Comparison of ENCODE assay signal across 8 mouse cellular contexts in the genomic region with DNA sequence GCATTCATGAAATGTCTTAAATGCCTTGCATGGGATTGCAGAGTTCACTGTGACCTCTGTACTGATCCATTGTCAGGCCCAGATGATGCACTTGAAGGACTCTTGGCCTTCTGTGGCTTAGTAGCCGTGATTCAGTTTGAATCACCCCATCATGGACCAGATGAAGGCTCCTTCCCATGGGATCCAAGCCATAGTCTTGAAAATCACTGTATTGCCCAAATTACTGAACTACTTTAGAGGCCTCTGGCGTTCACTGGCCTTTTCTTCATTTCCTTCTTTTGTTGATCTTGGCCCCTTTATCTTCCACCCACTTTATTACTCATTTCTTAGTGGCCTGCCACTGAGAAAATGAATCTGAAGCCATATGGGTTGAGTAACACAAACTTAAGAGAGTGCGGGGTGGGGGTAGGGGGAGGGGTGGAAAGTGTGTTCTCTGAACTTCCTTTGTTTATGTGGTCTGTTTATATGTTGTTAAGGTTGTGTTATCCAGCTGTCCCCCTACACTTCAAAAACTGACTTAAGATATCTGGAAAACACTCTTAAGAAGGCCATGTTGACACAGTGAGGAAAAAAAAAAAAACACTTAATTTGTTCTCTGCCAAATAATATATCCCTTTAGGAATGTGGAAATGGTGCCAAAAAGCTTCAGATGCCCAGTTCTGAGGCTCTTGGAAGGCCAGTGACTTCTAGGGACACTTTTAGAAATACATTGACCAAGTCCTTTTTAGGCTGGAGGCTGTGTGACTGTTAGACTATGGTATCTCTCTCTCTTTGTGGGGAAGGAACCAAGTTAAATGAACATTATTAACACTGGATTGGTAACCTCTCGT. TPM values are rescaled to one million over a fixed set of nuclear protein-coding genes. Genes with fewer than 3 reads are reported as not detected.
A peak's percentile ranks its signal among the peaks of the same experiment; 100 is the strongest.
DNase-seq lines count a peak whose midpoint lies in the region; ATAC-seq and TF ChIP-seq lines count a peak whose summit lies in the region.

No protein-coding gene starts in this region.

- H3K4me3 ChIP-seq in layer of hippocampus, adult 2 months: no peak overlapping the region
- no peak overlapping the region for H3K4me3 ChIP-seq in intestine, embryonic 16.5 days (ENCODE audit: low read length)

- no peak overlapping the region for H3K4me2 ChIP-seq in intestine, embryonic 16.5 days (ENCODE audit: low read depth, low read length)

- no peak for TF ChIP-seq CTCF in layer of hippocampus, adult 2 months (conservative IDR thresholded peaks at IDR 0.05)

- H3K27me3 ChIP-seq in intestine, embryonic 16.5 days (replicated peaks; ENCODE audit: control insufficient read depth, insufficient read depth, low read length): no peaks in the 10 kb centered on the region

- no peak overlapping the region for H3K9ac ChIP-seq in intestine, embryonic 16.5 days (ENCODE audit: low read depth, low read length)

- no peaks in the 10 kb centered on the region for H3K36me3 ChIP-seq in intestine, embryonic 16.5 days (ENCODE audit: control insufficient read depth, insufficient read depth, low read length)

- ATAC-seq in intestine, embryonic 16.5 days: peak; percentile 67
- no peak for ATAC-seq in monocyte, adult 5-6 weeks (replicated peaks; ENCODE audit: insufficient number of reproducible peaks, low FRiP score, low TSS enrichment, poor library complexity, severe bottlenecking)

- peaks cover 9% of the 10 kb centered on the region for H3K4me1 ChIP-seq in intestine, embryonic 16.5 days (ENCODE audit: control insufficient read depth, insufficient read depth, low read length)

- no peak for DNase-seq in layer of hippocampus, adult 2 months (ENCODE audit: low spot score in 2 of 2)
- DNase-seq in layer of hippocampus, adult 8-10 months (ENCODE audit: low spot score in 2 of 2): no peak
- peak; percentile 7 for DNase-seq in c-Kit-positive CD71-negative TER-119-negative erythroid progenitor cells, embryonic 14.5 days (ENCODE audit: low read depth)
- DNase-seq in lung, postnatal 25 days (ENCODE audit: low spot score): peak; percentile 63
- no peak for DNase-seq in thymus, postnatal 10 days (ENCODE audit: low spot score in 2 of 2)
- DNase-seq in embryo, embryonic 11 days: no peak

- no peaks in the 10 kb centered on the region for H3K9me3 ChIP-seq in intestine, embryonic 16.5 days (ENCODE audit: control insufficient read depth, low read length)

- H3K27ac ChIP-seq in layer of hippocampus, adult 2 months: peak overlapping the region; percentile 1; the same call in 1 of the 2 replicates
- peak overlapping the region; percentile 51 for H3K27ac ChIP-seq in intestine, embryonic 16.5 days (ENCODE audit: low read length)

- WGBS in intestine, embryonic 16.5 days: 40% methylated on average over 4 of the region's 4 CpGs

RNA-seq across cellular contexts. Expression of a gene that starts 45.5 kb away (rescaled TPM):
- total RNA-seq in layer of hippocampus, adult 2 months (2021): 10 to 100 TPM; 78.8 to 81.6 TPM
- total RNA-seq in layer of hippocampus, adult 8-10 months (2022): 10 to 100 TPM; 64.7 to 88.5 (median 75.6) TPM
- 38.1 and 38.4 TPM in 2 replicates for polyA plus RNA-seq in intestine, embryonic 16.5 days (2015; fragmentation: Nextera tagmentation; extraction: Ambion mirVana)
- total RNA-seq in monocyte, adult 5-6 weeks (2017): 17.4 to 41.9 TPM (median 30.0 TPM) in 3 replicates

RNA-seq across cellular contexts. Expression of a gene that starts 46.0 kb away (rescaled TPM):
- total RNA-seq in layer of hippocampus, adult 2 months (2021): 10 to 100 TPM; 56.1 to 59.2 TPM
- total RNA-seq in layer of hippocampus, adult 8-10 months (2022): 10 to 100 TPM; 55.7 to 60.8 (median 59.1) TPM
- 7.8 and 9.4 TPM in 2 replicates for polyA plus RNA-seq in intestine, embryonic 16.5 days (2015; fragmentation: Nextera tagmentation; extraction: Ambion mirVana)
- total RNA-seq in monocyte, adult 5-6 weeks (2017): 27.6 to 83.7 TPM (median 27.7 TPM) in 3 replicates

Comparison
In these comparisons a context has a peak if more than half of its experiments do, and no peak if none do; other contexts are left out.
1. DNase-seq: peak in c-Kit-positive CD71-negative TER-119-negative erythroid progenitor cells, embryonic 14.5 days (single experiment) and lung, postnatal 25 days (single experiment); none in layer of hippocampus, adult 2 months (0 of 2), layer of hippocampus, adult 8-10 months (0 of 2), thymus, postnatal 10 days (0 of 2) and embryo, embryonic 11 days (single experiment).